Mouse (Mus musculus) heart, adult 8-10 months (tissue): ENCODE measurements around the gene Uck2. TPM values are rescaled to one million over a fixed set of nuclear protein-coding genes. Genes with fewer than 3 reads are reported as not detected.

Source experiments
- DNase-seq: peaks from one replicate; pipeline ENCODE4 v3.0.0; 2022; ENCODE audit warnings: low spot score
- total RNA-seq, 4 experiments: library from RNA; stranded (reverse); gene quantifications; 2 replicates each; pipeline ENCODE4 v1.2.4; 2022

Gene Uck2
- total RNA-seq, 4 experiments from 2014 or later: 38.7 to 50.3 (median 43.4) TPM

- DNase-seq: no peak
Measured at GRCm38 (mm10) chr1:167283441-167284257, 1.5 kb downstream of the Uck2 start.

- no peak for DNase-seq
Measured at GRCm38 (mm10) chr1:167282768-167283167, 2.4 kb downstream of the Uck2 start.

- no peak for DNase-seq
Measured at GRCm38 (mm10) chr1:167282112-167282511, 3.0 kb downstream of the Uck2 start.

GRCm38 (mm10) chr1:167280061-167280460 is 5.1 kb downstream of the Uck2 start:
- no peak for DNase-seq

- no peak for DNase-seq
Measured at GRCm38 (mm10) chr1:167279160-167279715, 5.9 kb downstream of the Uck2 start.

GRCm38 (mm10) chr1:167278395-167278794 is 6.7 kb downstream of the Uck2 start:
- no peak for DNase-seq

GRCm38 (mm10) chr1:167274646-167275390 is 10.3 kb downstream of the Uck2 start:
- no peak for DNase-seq

- DNase-seq: no peak
Measured at GRCm38 (mm10) chr1:167273380-167274163, 11.5 kb downstream of the Uck2 start.

GRCm38 (mm10) chr1:167271841-167272240 is 13.3 kb downstream of the Uck2 start:
- no peak for DNase-seq

- no peak for DNase-seq
Measured at GRCm38 (mm10) chr1:167271304-167271703, 13.8 kb downstream of the Uck2 start.

- no peak for DNase-seq
Measured at GRCm38 (mm10) chr1:167270342-167271111, 14.6 kb downstream of the Uck2 start.

GRCm38 (mm10) chr1:167269856-167270270 is 15.3 kb downstream of the Uck2 start:
- peak; percentile 86 for DNase-seq

GRCm38 (mm10) chr1:167269350-167269811 is 15.7 kb downstream of the Uck2 start:
- no peak for DNase-seq

- DNase-seq: no peak
Measured at GRCm38 (mm10) chr1:167268360-167269063, 16.6 kb downstream of the Uck2 start.

- no peak for DNase-seq
Measured at GRCm38 (mm10) chr1:167266720-167267119, 18.4 kb downstream of the Uck2 start.

GRCm38 (mm10) chr1:167265366-167265765 is 19.8 kb downstream of the Uck2 start:
- no peak for DNase-seq

GRCm38 (mm10) chr1:167262489-167263041 is 22.6 kb downstream of the Uck2 start:
- DNase-seq: no peak

- DNase-seq: no peak
Measured at GRCm38 (mm10) chr1:167261750-167262149, 23.4 kb downstream of the Uck2 start.

GRCm38 (mm10) chr1:167259702-167260101 is 25.4 kb downstream of the Uck2 start:
- no peak for DNase-seq
